Mouse (Mus musculus): ENCODE measurements around the gene Thsd4. TPM values are rescaled to one million over a fixed set of nuclear protein-coding genes. Genes with fewer than 3 reads are reported as not detected.
A peak's percentile ranks its signal among the peaks of the same experiment; 100 is the strongest.

Gene Thsd4
- polyA plus RNA-seq, 1 experiment from 2014 or later: 19.5 TPM

GRCm38 (mm10) chr9:60382526-60382925, 139.3 kb downstream of the Thsd4 start:
- no peaks in the 10 kb centered on the region for H3K9me3 ChIP-seq
- H3K27ac ChIP-seq: no peak overlapping the region
- WGBS: 70% methylated on average over 4 of the region's 4 CpGs
- no peak for DNase-seq (ENCODE audit: low spot score)
- no peaks in the 10 kb centered on the region for H3K27me3 ChIP-seq (ENCODE audit: insufficient read depth, poor library complexity, severe bottlenecking)
- no peak overlapping the region for H3K4me3 ChIP-seq
- H3K36me3 ChIP-seq: no peaks in the 10 kb centered on the region
- 0 out of 2 replicates have a peak, but pooled peaks cover 8% of the 10 kb centered on the region for H3K4me1 ChIP-seq

- H3K4me1 ChIP-seq: 0 out of 2 replicates have a peak, but pooled peaks cover 8% of the 10 kb centered on the region
- no peak overlapping the region for H3K27ac ChIP-seq
- H3K27me3 ChIP-seq (ENCODE audit: insufficient read depth, poor library complexity, severe bottlenecking): no peaks in the 10 kb centered on the region
- H3K36me3 ChIP-seq: no peaks in the 10 kb centered on the region
- H3K9me3 ChIP-seq: no peaks in the 10 kb centered on the region
- no peak overlapping the region for H3K4me3 ChIP-seq
- WGBS: 87% methylated on average over 2 of the region's 2 CpGs
- DNase-seq (ENCODE audit: low spot score): no peak
Measured at GRCm38 (mm10) chr9:60381010-60381409, 140.8 kb downstream of the Thsd4 start.

GRCm38 (mm10) chr9:60380550-60380949, 141.3 kb downstream of the Thsd4 start:
- Histone ChIP-seq H3K4me1 (0 out of 2 replicates have a peak, but pooled peaks cover 8% of the 10 kb centered on the region), H3K36me3 (no peaks in the 10 kb centered on the region), H3K27me3 (ENCODE audit: insufficient read depth, poor library complexity, severe bottlenecking) (no peaks in the 10 kb centered on the region), H3K27ac (no peak overlapping the region), H3K4me3 (no peak overlapping the region), H3K9me3 (no peaks in the 10 kb centered on the region)
- DNase-seq (ENCODE audit: low spot score): no peak
- 81% methylated on average over 4 of the region's 4 CpGs for WGBS

GRCm38 (mm10) chr9:60378235-60378634, 143.6 kb downstream of the Thsd4 start:
- DNase-seq (ENCODE audit: low spot score): no peak

GRCm38 (mm10) chr9:60373161-60373737, 148.6 kb downstream of the Thsd4 start:
- Histone ChIP-seq H3K4me3 (no peak overlapping the region), H3K27me3 (ENCODE audit: insufficient read depth, poor library complexity, severe bottlenecking) (no peaks in the 10 kb centered on the region), H3K9me3 (no peaks in the 10 kb centered on the region), H3K36me3 (peaks cover 13% of the 10 kb centered on the region), H3K27ac (no peak overlapping the region), H3K4me1 (peaks cover 14% of the 10 kb centered on the region)
- no peak for DNase-seq (ENCODE audit: low spot score)
- WGBS: 69% methylated on average over 4 of the region's 4 CpGs

More at GRCm38 (mm10) chr9:60378235-60378634, 143.6 kb downstream of the Thsd4 start:
- Histone ChIP-seq H3K4me3 (no peak overlapping the region), H3K36me3 (peaks cover 7% of the 10 kb centered on the region), H3K4me1 (peaks cover 14% of the 10 kb centered on the region), H3K27ac (no peak overlapping the region), H3K27me3 (ENCODE audit: insufficient read depth, poor library complexity, severe bottlenecking) (no peaks in the 10 kb centered on the region), H3K9me3 (no peaks in the 10 kb centered on the region)
- 78% methylated on average over 6 of the region's 6 CpGs for WGBS

- H3K27ac ChIP-seq: peak overlapping the region; percentile 17; the same call in 1 of the 2 replicates
- no peaks in the 10 kb centered on the region for H3K9me3 ChIP-seq
- peaks cover 6% of the 10 kb centered on the region; the same call in 1 of the 2 replicates for H3K36me3 ChIP-seq
- 64% methylated on average over 9 of the region's 9 CpGs for WGBS
- no peak for DNase-seq (ENCODE audit: low spot score)
- no peaks in the 10 kb centered on the region for H3K27me3 ChIP-seq (ENCODE audit: insufficient read depth, poor library complexity, severe bottlenecking)
- H3K4me1 ChIP-seq: peaks cover 30% of the 10 kb centered on the region
- H3K4me3 ChIP-seq: no peak overlapping the region
Measured at GRCm38 (mm10) chr9:60368516-60368915, 153.3 kb downstream of the Thsd4 start.

- DNase-seq (ENCODE audit: low spot score): no peak
- H3K27ac ChIP-seq: no peak overlapping the region
Measured at GRCm38 (mm10) chr9:60367617-60368305, 154.1 kb downstream of the Thsd4 start.

GRCm38 (mm10) chr9:60364166-60364781, 157.6 kb downstream of the Thsd4 start:
- Histone ChIP-seq H3K36me3 (no peaks in the 10 kb centered on the region), H3K9me3 (no peaks in the 10 kb centered on the region), H3K27me3 (ENCODE audit: insufficient read depth, poor library complexity, severe bottlenecking) (no peaks in the 10 kb centered on the region), H3K4me3 (no peak overlapping the region), H3K27ac (no peak overlapping the region), H3K4me1 (peaks cover 31% of the 10 kb centered on the region)
- DNase-seq (ENCODE audit: low spot score): no peak
- WGBS: 68% methylated on average over 14 of the region's 14 CpGs

More at GRCm38 (mm10) chr9:60367617-60368305, 154.1 kb downstream of the Thsd4 start:
- no peaks in the 10 kb centered on the region for H3K9me3 ChIP-seq
- H3K4me3 ChIP-seq: no peak overlapping the region
- 52% methylated on average over 10 of the region's 10 CpGs for WGBS
- peaks cover 6% of the 10 kb centered on the region; the same call in 1 of the 2 replicates for H3K36me3 ChIP-seq
- H3K27me3 ChIP-seq (ENCODE audit: insufficient read depth, poor library complexity, severe bottlenecking): no peaks in the 10 kb centered on the region
- peaks cover 31% of the 10 kb centered on the region for H3K4me1 ChIP-seq

GRCm38 (mm10) chr9:60352351-60352750, 169.5 kb downstream of the Thsd4 start:
- Histone ChIP-seq H3K9me3 (no peaks in the 10 kb centered on the region), H3K4me1 (peaks cover 18% of the 10 kb centered on the region), H3K4me3 (no peak overlapping the region), H3K27ac (no peak overlapping the region), H3K36me3 (no peaks in the 10 kb centered on the region; the same call in 1 of the 2 replicates), H3K27me3 (ENCODE audit: insufficient read depth, poor library complexity, severe bottlenecking) (no peaks in the 10 kb centered on the region)
- no peak for DNase-seq (ENCODE audit: low spot score)
- 70% methylated on average over 4 of the region's 4 CpGs for WGBS

- no peak for DNase-seq (ENCODE audit: low spot score)
Measured at GRCm38 (mm10) chr9:60351153-60351552, 170.7 kb downstream of the Thsd4 start.

GRCm38 (mm10) chr9:60336147-60336546, 185.7 kb downstream of the Thsd4 start:
- Histone ChIP-seq H3K27ac (no peak overlapping the region), H3K27me3 (ENCODE audit: insufficient read depth, poor library complexity, severe bottlenecking) (no peaks in the 10 kb centered on the region), H3K36me3 (no peaks in the 10 kb centered on the region), H3K4me1 (peaks cover 8% of the 10 kb centered on the region; the same call in 1 of the 2 replicates), H3K4me3 (no peak overlapping the region), H3K9me3 (no peaks in the 10 kb centered on the region)
- DNase-seq (ENCODE audit: low spot score): no peak
- 86% methylated on average over 5 of the region's 5 CpGs for WGBS

More at GRCm38 (mm10) chr9:60351153-60351552, 170.7 kb downstream of the Thsd4 start:
- Histone ChIP-seq H3K27me3 (ENCODE audit: insufficient read depth, poor library complexity, severe bottlenecking) (no peaks in the 10 kb centered on the region), H3K36me3 (no peaks in the 10 kb centered on the region; the same call in 1 of the 2 replicates), H3K27ac (no peak overlapping the region), H3K9me3 (no peaks in the 10 kb centered on the region), H3K4me3 (no peak overlapping the region), H3K4me1 (peaks cover 24% of the 10 kb centered on the region)
- 84% methylated on average over 6 of the region's 6 CpGs for WGBS

- H3K27me3 ChIP-seq (ENCODE audit: insufficient read depth, poor library complexity, severe bottlenecking): no peaks in the 10 kb centered on the region
- 83% methylated on average over 6 of the region's 6 CpGs for WGBS
- no peaks in the 10 kb centered on the region for H3K9me3 ChIP-seq
- H3K4me1 ChIP-seq: peaks cover 9% of the 10 kb centered on the region; the same call in 1 of the 2 replicates
- no peak overlapping the region for H3K4me3 ChIP-seq
- H3K36me3 ChIP-seq: no peaks in the 10 kb centered on the region
- DNase-seq (ENCODE audit: low spot score): no peak
- H3K27ac ChIP-seq: no peak overlapping the region
Measured at GRCm38 (mm10) chr9:60335455-60335854, 186.4 kb downstream of the Thsd4 start.

- 83% methylated on average over 4 of the region's 4 CpGs for WGBS
- no peaks in the 10 kb centered on the region for H3K36me3 ChIP-seq
- no peaks in the 10 kb centered on the region for H3K27me3 ChIP-seq (ENCODE audit: insufficient read depth, poor library complexity, severe bottlenecking)
- peaks cover 26% of the 10 kb centered on the region for H3K4me1 ChIP-seq
- H3K9me3 ChIP-seq: no peaks in the 10 kb centered on the region
- H3K4me3 ChIP-seq: no peak overlapping the region
- no peak for DNase-seq (ENCODE audit: low spot score)
- H3K27ac ChIP-seq: no peak overlapping the region
Measured at GRCm38 (mm10) chr9:60329911-60330310, 191.9 kb downstream of the Thsd4 start.
